Mouse (Mus musculus) CH12.LX (cell line): Measurements from ENCODE around the gene Slc25a45. TPM values are rescaled to one million over a fixed set of nuclear protein-coding genes. Genes with fewer than 3 reads are reported as not detected.

Experiments
- DNase-seq: peaks from one replicate; pipeline ENCODE4 v3.0.0-alpha.2; 2013; ENCODE audit errors: extremely low read depth
- H3K27ac ChIP-seq: 2 replicates; pipeline ENCODE4 v1.5.1; 2012; ENCODE audit warnings: low read depth, mild to moderate bottlenecking, control low read depth, moderate library complexity; ENCODE audit not compliant: insufficient read depth
- H3K27me3 ChIP-seq: replicated peaks from 2 replicates; pipeline ENCODE3; 2012; ENCODE audit warnings: inconsistent platforms
- H3K36me3 ChIP-seq, 2 experiments: replicated peaks in 1 of 2; 2 replicates each; pipeline versions ENCODE3 to v1.6.1; 2012; ENCODE audit warnings: inconsistent platforms in 1 of 2, low read length in 1 of 2, mild to moderate bottlenecking in 1 of 2, mixed read lengths in 1 of 2, moderate library complexity in 1 of 2; ENCODE audit not compliant: control insufficient read depth in 1 of 2, insufficient read depth in 1 of 2
- H3K4me1 ChIP-seq, 2 experiments: 2 replicates each; pipeline ENCODE4 v1.6.1; 2012; ENCODE audit warnings: inconsistent platforms in 1 of 2, moderate library complexity in 1 of 2; ENCODE audit not compliant: insufficient read depth in 2 of 2, control insufficient read depth in 1 of 2
- H3K4me2 ChIP-seq: 2 replicates; pipeline ENCODE4 v1.6.1; 2012; ENCODE audit warnings: low read depth, mild to moderate bottlenecking, control low read depth; ENCODE audit not compliant: poor library complexity, insufficient read depth, severe bottlenecking
- H3K4me3 ChIP-seq, 3 experiments: fragments of 150-350 bp in 1 of 3; sonication (generic) in 1 of 3; replicated peaks in 1 of 3; 2 replicates each; pipeline versions ENCODE3 to v1.5.1; 2011 to 2012; ENCODE audit warnings: low read depth in 2 of 3, low read length in 2 of 3, mild to moderate bottlenecking in 2 of 3, moderate library complexity in 2 of 3, control low read depth in 1 of 3, improper control_type of control experiment in 1 of 3, inconsistent platforms in 1 of 3, mixed read lengths in 1 of 3; ENCODE audit not compliant: poor library complexity in 1 of 3
- H3K79me2 ChIP-seq: replicated peaks from 2 replicates; pipeline ENCODE4 v1.6.1; 2012; ENCODE audit warnings: mild to moderate bottlenecking, moderate library complexity; ENCODE audit not compliant: control insufficient read depth, poor library complexity, insufficient read depth, severe bottlenecking; ENCODE audit errors: extremely low read depth
- H3K9ac ChIP-seq: 2 replicates; pipeline ENCODE4 v1.6.1; 2012; ENCODE audit warnings: low read depth, mild to moderate bottlenecking, control low read depth, moderate library complexity; ENCODE audit not compliant: insufficient read depth
- H3K9me3 ChIP-seq: replicated peaks from 2 replicates; pipeline ENCODE3; 2012; ENCODE audit warnings: low read length, inconsistent platforms, mixed read lengths
- BHLHE40 ChIP-seq: IDR thresholded peaks from 2 replicates; pipeline ENCODE4 v1.6.1; 2011; ENCODE audit warnings: mild to moderate bottlenecking, low read depth, low read length, improper control_type of control experiment
- CHD1 ChIP-seq: IDR thresholded peaks from 2 replicates; pipeline ENCODE4 v1.6.1; 2012; ENCODE audit warnings: low read depth, low read length, improper control_type of control experiment, inconsistent platforms
- CHD2 ChIP-seq: IDR thresholded peaks from 2 replicates; pipeline ENCODE4 v1.6.1; 2011; ENCODE audit warnings: low read length, improper control_type of control experiment
- CTCF ChIP-seq, 2 experiments: IDR thresholded peaks in 1 of 2; conservative IDR thresholded peaks in 1 of 2; 2 replicates each; pipeline ENCODE4 v1.5.1; 2011 to 2012; ENCODE audit warnings: low read depth in 2 of 2, low read length in 2 of 2, improper control_type of control experiment in 1 of 2, inconsistent platforms in 1 of 2, mild to moderate bottlenecking in 1 of 2, moderate library complexity in 1 of 2
- E2F4 ChIP-seq: IDR thresholded peaks from 2 replicates; pipeline ENCODE4 v1.6.1; 2011; ENCODE audit warnings: low read depth, low read length, improper control_type of control experiment; ENCODE audit not compliant: insufficient replicate concordance
- ELF1 ChIP-seq: IDR thresholded peaks from 2 replicates; pipeline ENCODE4 v1.6.1; 2014; ENCODE audit warnings: low read depth, mild to moderate bottlenecking, inconsistent platforms, low read length, improper control_type of control experiment
- EP300 ChIP-seq: IDR thresholded peaks from 2 replicates; pipeline ENCODE4 v1.6.1; 2011; ENCODE audit warnings: low read length, improper control_type of control experiment
- ETS1 ChIP-seq: conservative IDR thresholded peaks from 2 replicates; pipeline ENCODE4 v1.6.1; 2012; ENCODE audit warnings: low read depth, mild to moderate bottlenecking, inconsistent platforms, low read length, improper control_type of control experiment, moderate library complexity
- GABPA ChIP-seq: IDR thresholded peaks from 2 replicates; pipeline ENCODE4 v1.6.1; 2012; ENCODE audit warnings: low read depth, low read length, improper control_type of control experiment, inconsistent platforms; ENCODE audit not compliant: insufficient replicate concordance
- HCFC1 ChIP-seq: IDR thresholded peaks from 2 replicates; pipeline ENCODE4 v1.6.1; 2012; ENCODE audit warnings: low read depth, mild to moderate bottlenecking, inconsistent platforms, low read length, improper control_type of control experiment
- IRF4 ChIP-seq: IDR thresholded peaks from 2 replicates; pipeline ENCODE4 v1.6.1; 2014; ENCODE audit warnings: low read depth, mild to moderate bottlenecking, inconsistent platforms, low read length, improper control_type of control experiment
- JUN ChIP-seq: IDR thresholded peaks from 2 replicates; pipeline ENCODE4 v1.6.1; 2011; ENCODE audit warnings: low read depth, mild to moderate bottlenecking, low read length, improper control_type of control experiment, moderate library complexity; ENCODE audit not compliant: insufficient read depth
- JUND ChIP-seq: conservative IDR thresholded peaks from 2 replicates; pipeline ENCODE4 v1.6.1; 2011; ENCODE audit warnings: low read depth, low read length, improper control_type of control experiment
- KAT2A ChIP-seq: IDR thresholded peaks from 2 replicates; pipeline ENCODE4 v1.6.1; 2012; ENCODE audit warnings: low read length, improper control_type of control experiment, inconsistent platforms; ENCODE audit not compliant: insufficient replicate concordance
- MAFK ChIP-seq: IDR thresholded peaks from 2 replicates; pipeline ENCODE4 v1.6.1; 2011; ENCODE audit warnings: low read length, improper control_type of control experiment; ENCODE audit not compliant: insufficient replicate concordance
- MAX ChIP-seq: IDR thresholded peaks from 2 replicates; pipeline ENCODE4 v1.6.1; 2011; ENCODE audit warnings: low read length, improper control_type of control experiment
- MAZ ChIP-seq: IDR thresholded peaks from 2 replicates; pipeline ENCODE4 v1.6.1; 2012; ENCODE audit warnings: low read depth, mild to moderate bottlenecking, inconsistent platforms, low read length, improper control_type of control experiment, moderate library complexity
- MEF2A ChIP-seq: IDR thresholded peaks from 2 replicates; pipeline ENCODE4 v1.6.1; 2014; ENCODE audit warnings: low read depth, mild to moderate bottlenecking, inconsistent platforms, low read length, improper control_type of control experiment, borderline replicate concordance
- MXI1 ChIP-seq: IDR thresholded peaks from 2 replicates; pipeline ENCODE4 v1.6.1; 2011; ENCODE audit warnings: mild to moderate bottlenecking, low read depth, low read length, improper control_type of control experiment
- MYC ChIP-seq: IDR thresholded peaks from 2 replicates; pipeline ENCODE4 v1.6.1; 2011; ENCODE audit warnings: low read depth, mild to moderate bottlenecking, improper control_type of control experiment, low read length
- NELFE ChIP-seq: IDR thresholded peaks from 2 replicates; pipeline ENCODE4 v1.6.1; 2011; ENCODE audit warnings: low read depth, low read length, improper control_type of control experiment
- NRF1 ChIP-seq: IDR thresholded peaks from 2 replicates; pipeline ENCODE4 v1.6.1; 2014; ENCODE audit warnings: low read depth, mild to moderate bottlenecking, inconsistent platforms, low read length, improper control_type of control experiment, moderate library complexity
- PAX5 ChIP-seq: IDR thresholded peaks from 2 replicates; pipeline ENCODE4 v1.6.1; 2012; ENCODE audit warnings: low read length, inconsistent platforms, mixed read lengths
- POLR2A ChIP-seq: IDR thresholded peaks from 2 replicates; pipeline ENCODE4 v1.6.1; 2011; ENCODE audit warnings: low read depth, mild to moderate bottlenecking, improper control_type of control experiment, low read length
- POLR2AphosphoS2 ChIP-seq: IDR thresholded peaks from 2 replicates; pipeline ENCODE4 v1.6.1; 2011; ENCODE audit warnings: low read depth, low read length, improper control_type of control experiment
- RAD21 ChIP-seq: IDR thresholded peaks from 2 replicates; pipeline ENCODE4 v1.6.1; 2011; ENCODE audit warnings: low read depth, mild to moderate bottlenecking, low read length, improper control_type of control experiment, moderate library complexity
- RCOR1 ChIP-seq: conservative IDR thresholded peaks from 2 replicates; pipeline ENCODE4 v1.6.1; 2012; ENCODE audit warnings: low read depth, mild to moderate bottlenecking, inconsistent platforms, low read length, improper control_type of control experiment
- SIN3A ChIP-seq: IDR thresholded peaks from 2 replicates; pipeline ENCODE4 v1.6.1; 2012; ENCODE audit warnings: low read length, improper control_type of control experiment, inconsistent platforms
- SMC3 ChIP-seq: IDR thresholded peaks from 2 replicates; pipeline ENCODE4 v1.6.1; 2011; ENCODE audit warnings: low read depth, low read length, improper control_type of control experiment
- TBP ChIP-seq: conservative IDR thresholded peaks from 2 replicates; pipeline ENCODE4 v1.6.1; 2011; ENCODE audit warnings: low read depth, low read length, improper control_type of control experiment
- TCF12 ChIP-seq: IDR thresholded peaks from 2 replicates; pipeline ENCODE4 v1.6.1; 2014; ENCODE audit warnings: low read depth, mild to moderate bottlenecking, inconsistent platforms, low read length, improper control_type of control experiment
- UBTF ChIP-seq: IDR thresholded peaks from 2 replicates; pipeline ENCODE4 v1.6.1; 2012; ENCODE audit warnings: low read depth, mild to moderate bottlenecking, inconsistent platforms, low read length, improper control_type of control experiment, moderate library complexity
- USF1 ChIP-seq: IDR thresholded peaks from 2 replicates; pipeline ENCODE4 v1.6.1; 2014; ENCODE audit warnings: low read depth, mild to moderate bottlenecking, inconsistent platforms, low read length, improper control_type of control experiment
- USF2 ChIP-seq: conservative IDR thresholded peaks from 2 replicates; pipeline ENCODE4 v1.6.1; 2011; ENCODE audit warnings: low read depth, low read length, improper control_type of control experiment
- ZC3H11A ChIP-seq: IDR thresholded peaks from 2 replicates; pipeline ENCODE4 v1.6.1; 2012; ENCODE audit warnings: low read depth, mild to moderate bottlenecking, inconsistent platforms, low read length, improper control_type of control experiment
- ZKSCAN1 ChIP-seq: IDR thresholded peaks from 2 replicates; pipeline ENCODE4 v1.6.1; 2012; ENCODE audit warnings: low read depth, inconsistent platforms, low read length, improper control_type of control experiment, borderline replicate concordance
- ZMIZ1 ChIP-seq: IDR thresholded peaks from 2 replicates; pipeline ENCODE4 v1.6.1; 2012; ENCODE audit warnings: low read depth, mild to moderate bottlenecking, inconsistent platforms, low read length, improper control_type of control experiment
- ZNF384 ChIP-seq: IDR thresholded peaks from 2 replicates; pipeline ENCODE4 v1.6.1; 2012; ENCODE audit warnings: low read depth, low read length, improper control_type of control experiment, inconsistent platforms
- dilution Hi-C: fragments of 300-500 bp; cut with MboI; formaldehyde crosslinking; loops from 2 replicates; pipeline ENCODE4 v1.14.3; 2020; ENCODE audit warnings: low sequenced_read_pairs; ENCODE audit not compliant: extremely low pct_unique_long_range_greater_than_20kb, extremely low pct_ligation_motif_present
- in situ Hi-C: fragments of 300-500 bp; cut with MboI; formaldehyde crosslinking; loops from 3 replicates; pipeline ENCODE4 v1.14.3; 2019; ENCODE audit warnings: low sequenced_read_pairs, low pct_ligation_motif_present, low pct_unique_long_range_greater_than_20kb, mixed read lengths
- polyA plus RNA-seq: library from polyadenylated mRNA; unstranded; fragments of >175 nt; gene quantifications from 2 replicates; pipeline ENCODE4 v1.2.1, GENCODE M21; 2012; ENCODE audit warnings: low read depth; ENCODE audit not compliant: insufficient read length
- total RNA-seq, 2 experiments: library from RNA; depleted of rRNA; stranded (reverse); fragments of 300-350 nt in 1 of 2; fragments of >200 nt in 1 of 2; gene quantifications; 2 replicates each; pipeline ENCODE4 v1.2.3; 2012 to 2014

The Slc25a45 gene
- total and polyA plus RNA-seq, 3 experiments = 22.7 to 33.0 (median 23.1) TPM

DNA sequence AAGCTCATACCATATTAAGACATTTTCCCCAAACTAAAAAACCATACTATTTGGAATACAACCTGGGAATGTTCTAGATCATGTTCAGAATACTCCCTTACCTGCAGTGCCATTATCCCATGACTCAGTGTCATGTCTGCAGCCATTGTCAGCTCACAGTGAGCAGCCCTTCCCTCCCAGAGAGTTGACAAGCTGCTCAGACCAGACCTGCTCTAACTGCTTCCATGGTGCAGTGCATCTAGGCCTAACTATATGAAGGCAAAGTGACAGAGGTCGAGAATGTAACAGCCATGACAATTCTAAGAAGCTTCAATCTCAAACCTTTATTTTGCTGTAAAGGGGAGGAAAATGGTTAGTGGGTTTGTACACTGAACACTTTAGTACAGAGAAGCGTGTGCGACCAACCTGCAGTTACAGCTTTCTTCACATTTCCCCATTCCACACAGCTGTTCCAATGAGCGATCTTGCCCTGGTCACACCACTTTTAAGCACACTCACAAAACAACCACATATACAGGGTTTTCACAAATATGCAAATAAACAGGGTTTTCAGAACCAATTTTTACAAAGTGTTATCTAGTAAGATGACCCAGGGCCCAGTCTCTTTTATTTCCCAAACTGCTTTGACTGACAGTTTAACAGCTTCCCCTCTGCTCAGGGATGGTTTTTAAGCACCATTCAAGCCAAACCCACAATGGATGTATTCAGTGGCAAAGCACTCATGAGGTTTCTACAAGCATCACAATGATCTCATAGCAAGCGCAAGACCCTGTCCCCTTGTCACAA, 35.4 kb upstream of the Slc25a45 start:
- peak overlapping the region; percentile 65 to 98 (median 68) for H3K4me3 ChIP-seq
- H3K36me3 ChIP-seq = peaks cover 9 to 20% of the 10 kb centered on the region in 2 experiments
- dilution Hi-C loops = no loop called here
- peak overlapping the region; percentile 94 for H3K4me2 ChIP-seq
- peak overlapping the region; percentile 99 for H3K27ac ChIP-seq
- TF ChIP-seq USF1 = no peak
- TF ChIP-seq ZC3H11A = no peak
- TF ChIP-seq GABPA = no peak
- no peak for TF ChIP-seq PAX5
- 0 out of 2 replicates have a peak, but pooled peaks have one; percentile 45 for TF ChIP-seq MAZ
- peak; percentile 44; the same call in 1 of the 2 replicates for TF ChIP-seq MEF2A
- peak; percentile 9; the same call in 1 of the 2 replicates for TF ChIP-seq MYC
- peak; percentile 2; the same call in 1 of the 2 replicates for TF ChIP-seq MXI1
- TF ChIP-seq RAD21 = no peak
- TF ChIP-seq JUND = no peak
- TF ChIP-seq USF2 = no peak
- TF ChIP-seq SMC3 = no peak; the same call in 1 of the 2 replicates
- TF ChIP-seq MAX = 0 out of 2 replicates have a peak, but pooled peaks have one; percentile 17
- TF ChIP-seq CHD2 = no peak; the same call in 1 of the 2 replicates
- no peak for TF ChIP-seq E2F4
- TF ChIP-seq EP300 = peak; percentile 12; the same call in 1 of the 2 replicates
- peak; percentile 23; the same call in 1 of the 2 replicates for TF ChIP-seq BHLHE40
- peak; percentile 29; the same call in 1 of the 2 replicates for TF ChIP-seq HCFC1
- TF ChIP-seq RCOR1 = peak; percentile 48; the same call in 1 of the 2 replicates
- TF ChIP-seq TCF12 = no peak
- TF ChIP-seq ZKSCAN1 = no peak
- TF ChIP-seq JUN = no peak
- TF ChIP-seq CTCF (conservative IDR thresholded peaks at IDR 0.05 in 1 of 2, IDR thresholded peaks at IDR 0.05 in 1 of 2; ENCODE audit: low read depth in 2 of 2, low read length in 2 of 2) = no peak
- no peak for TF ChIP-seq UBTF
- no peak for TF ChIP-seq NRF1
- TF ChIP-seq MAFK = no peak
- peak; percentile 10 for TF ChIP-seq POLR2AphosphoS2
- no peak; the same call in 1 of the 2 replicates for TF ChIP-seq SIN3A
- 0 out of 2 replicates have a peak, but pooled peaks have one; percentile 2 for TF ChIP-seq ETS1
- no peak for TF ChIP-seq ZNF384
- peak; percentile 80; the same call in 1 of the 2 replicates for TF ChIP-seq ZMIZ1
- no peak for TF ChIP-seq KAT2A
- TF ChIP-seq TBP = no peak
- TF ChIP-seq IRF4 = no peak; the same call in 1 of the 2 replicates
- peak; percentile 50 for TF ChIP-seq POLR2A
- peak; percentile 50; the same call in 1 of the 2 replicates for TF ChIP-seq NELFE
- TF ChIP-seq ELF1 = no peak
- TF ChIP-seq CHD1 = peak; percentile 28
- H3K79me2 ChIP-seq = peaks cover 44% of the 10 kb centered on the region
- H3K27me3 ChIP-seq = no peaks in the 10 kb centered on the region
- peak overlapping the region; percentile 99 for H3K9ac ChIP-seq
- no peaks in the 10 kb centered on the region for H3K9me3 ChIP-seq
- in situ Hi-C loops = no loop called here
- peaks cover 17 to 55% of the 10 kb centered on the region in 2 experiments for H3K4me1 ChIP-seq
- DNase-seq = peak; percentile 55
